Mouse (Mus musculus) heart, adult 2 months (tissue): ENCODE measurements around the gene Ccna2. TPM values are rescaled to one million over a fixed set of nuclear protein-coding genes. Genes with fewer than 3 reads are reported as not detected.

Source experiments
- DNase-seq, 2 experiments: peaks; one replicate each; pipeline ENCODE4 v3.0.0; 2021
- H3K27ac ChIP-seq: fragments of 200-600 bp; 2 replicates; pipeline ENCODE4 v1.8.1; 2022
- H3K27me3 ChIP-seq: fragments of 200-500 bp; 2 replicates; pipeline ENCODE4 v1.6.1; 2012; ENCODE audit warnings: mild to moderate bottlenecking, low read length, inconsistent platforms, mixed read lengths; ENCODE audit not compliant: control insufficient read depth, insufficient read depth
- H3K36me3 ChIP-seq: fragments of 200-500 bp; 2 replicates; pipeline ENCODE4 v1.6.1; 2012; ENCODE audit warnings: low read length, inconsistent platforms; ENCODE audit not compliant: control insufficient read depth, insufficient read depth
- H3K4me1 ChIP-seq: fragments of 200-500 bp; 2 replicates; pipeline ENCODE4 v1.6.1; 2011; ENCODE audit warnings: low read length; ENCODE audit not compliant: control insufficient read depth, insufficient read depth
- H3K4me3 ChIP-seq: fragments of 200-600 bp; 2 replicates; pipeline ENCODE4 v1.8.1; 2022
- H3K79me2 ChIP-seq: fragments of 200-500 bp; replicated peaks from 2 replicates; pipeline ENCODE4 v1.6.1; 2012; ENCODE audit warnings: mild to moderate bottlenecking, inconsistent platforms, low read length, moderate library complexity, mixed read lengths; ENCODE audit not compliant: control insufficient read depth, insufficient read depth
- H3K9ac ChIP-seq: fragments of 200-500 bp; 2 replicates; pipeline ENCODE4 v1.6.1; 2012; ENCODE audit warnings: low read depth, mild to moderate bottlenecking, control low read depth, inconsistent platforms, low read length, mixed read lengths
- CTCF ChIP-seq: fragments of 200-600 bp; IDR thresholded peaks from 2 replicates; pipeline ENCODE4 v1.8.1; 2022; ENCODE audit warnings: antibody characterized with exemption, mild to moderate bottlenecking, moderate library complexity
- EP300 ChIP-seq: fragments of 200-500 bp; IDR thresholded peaks from 2 replicates; pipeline ENCODE4 v1.6.1; 2011; ENCODE audit warnings: low read depth, low read length, control low read depth; ENCODE audit not compliant: insufficient read depth
- POLR2A ChIP-seq: fragments of 200-500 bp; IDR thresholded peaks from 2 replicates; pipeline ENCODE4 v1.6.1; 2011; ENCODE audit warnings: mild to moderate bottlenecking, low read depth, low read length, control low read depth; ENCODE audit not compliant: insufficient read depth
- WGBS: fragments of 180-500 bp; shearing (Covaris S2); methylation state at CpG from one replicate; pipeline ENCODE4 v1.1.7; 2018; 5-methylcytosine and 5-hydroxymethylcytosine counted together
- intact Hi-C: fragments of 180-260 bp; cut with DNase I; formaldehyde crosslinking; loops from one replicate; pipeline ENCODE4 v1.15.1; 2025
- long read RNA-seq: library from polyadenylated mRNA; stranded (forward); transcript quantifications from one replicate; pipeline ENCODE4 v2.0.0, GENCODE M21; 2021
- polyA plus RNA-seq: library from polyadenylated mRNA; depleted of rRNA; stranded (reverse); fragments of >200 nt; gene quantifications from 2 replicates; pipeline ENCODE4 v1.2.3, GENCODE M21; 2012; rRNA removed
- total RNA-seq, 2 experiments: library from RNA; stranded (reverse); gene quantifications; 2 replicates each; pipeline ENCODE4 v1.2.3; 2021

Gene Ccna2
- under 1 TPM; 0.63 to 0.66 TPM for total RNA-seq
- 0.74 and 1.1 TPM in 2 replicates for polyA plus RNA-seq
- long read RNA-seq, result 0 reads

DNA sequence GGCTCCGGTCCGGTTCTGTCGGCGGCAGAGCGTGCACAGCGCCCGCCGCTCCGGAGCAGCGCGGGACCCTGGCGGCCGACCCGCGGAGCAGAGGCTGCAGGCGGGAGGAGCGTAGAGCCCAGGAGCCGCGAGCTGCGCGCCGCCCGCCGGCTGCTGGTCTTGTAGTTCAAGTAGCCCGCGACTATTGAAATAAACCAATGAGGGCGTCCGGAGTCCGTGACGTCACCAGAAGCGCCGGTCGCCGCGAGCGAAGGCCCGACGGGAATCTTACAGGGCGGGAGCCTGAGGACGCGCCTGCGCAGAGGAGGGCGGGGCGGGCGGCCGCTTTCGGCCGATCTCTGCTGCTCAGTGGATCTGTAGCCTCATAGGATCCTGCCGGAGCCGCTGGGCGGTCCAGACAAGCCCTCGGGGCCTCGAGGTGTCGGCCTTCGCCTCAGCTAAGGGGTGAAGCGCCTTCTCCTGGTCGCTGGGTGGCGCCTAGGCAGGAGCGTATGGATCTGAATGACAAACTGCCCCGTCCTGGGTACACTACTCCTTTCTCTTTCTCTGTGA is at the start of gene Ccna2:
Gene Ccna2 (minus strand): TSS at position 324 of the 552 bp plus-strand sequence.
- WGBS, result under 1% methylated on average over 60 of the region's 60 CpGs

DNA sequence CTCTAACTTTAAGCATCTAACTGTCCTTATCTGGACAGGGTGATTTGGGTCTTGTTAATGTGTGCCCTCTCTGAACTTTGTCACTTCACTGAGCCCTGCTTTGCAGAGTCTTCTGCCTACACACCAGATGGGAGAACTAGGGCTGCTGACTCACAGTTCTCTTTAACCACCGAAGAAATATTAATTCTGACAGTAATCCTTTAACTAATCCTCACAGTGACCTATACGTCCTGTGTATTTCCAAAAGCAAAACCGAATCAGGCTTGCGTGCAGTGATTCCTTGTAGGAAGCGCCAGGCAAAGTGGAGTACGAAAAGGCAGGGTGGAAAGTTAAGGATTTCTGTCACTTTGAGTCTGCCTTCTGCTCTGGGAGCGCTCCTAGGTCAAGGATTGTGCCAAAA is 46.2 kb upstream of the Ccna2 start:
- WGBS, result 82% methylated on average over 7 of the region's 7 CpGs
- DNase-seq, result no peak
- no peaks in the 10 kb centered on the region for H3K27me3 ChIP-seq
- H3K27ac ChIP-seq, result no peak overlapping the region
- peaks cover 3% of the 10 kb centered on the region for H3K4me1 ChIP-seq
- TF ChIP-seq EP300, result no peak
- no peak for TF ChIP-seq CTCF
- no peak for TF ChIP-seq POLR2A
- no peaks in the 10 kb centered on the region for H3K36me3 ChIP-seq
- intact Hi-C loops, result no loop called here
- H3K79me2 ChIP-seq, result no peaks in the 10 kb centered on the region
- H3K9ac ChIP-seq, result no peak overlapping the region
- H3K4me3 ChIP-seq, result no peak overlapping the region

More for the DNA sequence above, at the start of gene Ccna2:
- intact Hi-C loops, result loop anchor here (1.0 to 10.0 kb wide), 3 partner anchors 20 to 507 kb away; partner anchors contain the start of genes 1810062G17Rik, Acad9, Anxa5 and Exosc9
- TF ChIP-seq EP300, result no peak; the same call in 1 of the 2 replicates
- TF ChIP-seq CTCF, result peak; percentile 82
- peak; percentile 78 for TF ChIP-seq POLR2A
- Histone ChIP-seq H3K4me1 (no peaks in the 10 kb centered on the region), H3K27me3 (no peaks in the 10 kb centered on the region), H3K27ac (peak within 1 kb of the TSS; percentile 72), H3K36me3 (no peaks in the 10 kb centered on the region), H3K4me3 (peak within 1 kb of the TSS; percentile 60), H3K79me2 (peaks cover 2% of the 10 kb centered on the region; the same call in 1 of the 2 replicates), H3K9ac (peak within 1 kb of the TSS; percentile 50)
- DNase-seq, result peak; percentile 97 to 99

DNA sequence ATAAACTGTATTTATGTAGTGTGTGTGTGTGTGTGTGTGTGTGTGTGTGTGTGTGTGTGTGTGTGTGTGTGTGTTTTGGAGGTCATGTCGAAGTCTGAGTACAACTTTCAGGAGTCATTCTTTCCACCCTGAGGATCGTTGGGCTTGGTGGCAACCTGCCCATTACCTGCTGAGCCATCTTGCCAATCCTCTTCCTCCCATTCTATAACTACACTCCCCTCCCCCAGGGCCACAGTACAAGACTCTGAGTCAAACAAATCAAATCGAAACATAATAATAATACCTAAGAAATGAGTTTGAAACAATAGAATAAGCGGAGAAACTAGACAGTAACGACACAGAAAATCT is 41.9 kb upstream of the Ccna2 start:
- no peak for TF ChIP-seq POLR2A
- TF ChIP-seq CTCF, result no peak
- no peak for TF ChIP-seq EP300
- Histone ChIP-seq H3K27ac (no peak overlapping the region), H3K4me3 (no peak overlapping the region), H3K4me1 (peaks cover 3% of the 10 kb centered on the region), H3K9ac (no peak overlapping the region), H3K27me3 (no peaks in the 10 kb centered on the region), H3K36me3 (no peaks in the 10 kb centered on the region), H3K79me2 (no peaks in the 10 kb centered on the region)
- no peak for DNase-seq
- intact Hi-C loops, result no loop called here
- 52% methylated on average over 5 of the region's 5 CpGs for WGBS

GRCm38 (mm10) chr3:36613202-36613907 is 41.4 kb upstream of the Ccna2 start, which contains the start of gene Bbs7:
Bbs7 (minus strand) TSS chr3:36613477.
- Histone ChIP-seq H3K36me3 (no peaks in the 10 kb centered on the region), H3K4me1 (peaks cover 3% of the 10 kb centered on the region), H3K27ac (peak within 1 kb of the TSS; percentile 62), H3K79me2 (no peaks in the 10 kb centered on the region), H3K27me3 (no peaks in the 10 kb centered on the region), H3K9ac (peak within 1 kb of the TSS; percentile 79), H3K4me3 (peak within 1 kb of the TSS; percentile 66)
- no peak for TF ChIP-seq CTCF
- TF ChIP-seq POLR2A, result peak; percentile 60; the same call in 1 of the 2 replicates
- WGBS, result 4% methylated on average over 37 of the region's 38 CpGs
- DNase-seq, result peak; percentile 90 to 93
- intact Hi-C loops, result no loop called here

DNA sequence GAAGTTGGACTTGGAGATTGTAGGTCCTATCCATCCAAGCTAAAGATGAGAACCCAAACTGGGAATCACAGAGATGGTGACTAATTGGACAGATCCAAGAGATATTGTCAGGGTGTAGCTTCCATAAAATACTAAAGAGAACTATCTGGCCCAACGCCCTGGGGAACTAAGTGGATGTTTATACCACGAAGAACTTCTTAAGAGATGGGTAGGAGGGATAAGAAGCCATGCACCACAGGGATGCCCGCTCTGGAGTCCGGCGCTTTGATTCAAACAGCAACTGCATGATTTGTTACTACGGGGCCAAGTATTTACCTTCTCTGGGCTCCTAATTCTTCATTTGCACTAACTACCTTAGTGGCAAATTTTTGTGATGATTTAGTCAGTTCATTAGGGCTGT is 40.7 kb upstream of the Ccna2 start:
- H3K4me3 ChIP-seq, result peak overlapping the region; percentile 66
- H3K79me2 ChIP-seq, result no peaks in the 10 kb centered on the region
- H3K4me1 ChIP-seq, result peaks cover 3% of the 10 kb centered on the region
- peak overlapping the region; percentile 62 for H3K27ac ChIP-seq
- no peak for TF ChIP-seq POLR2A
- TF ChIP-seq EP300, result no peak
- TF ChIP-seq CTCF, result no peak
- intact Hi-C loops, result no loop called here
- WGBS, result 9% methylated on average over 6 of the region's 6 CpGs
- no peaks in the 10 kb centered on the region for H3K36me3 ChIP-seq
- no peaks in the 10 kb centered on the region for H3K27me3 ChIP-seq
- H3K9ac ChIP-seq, result peak overlapping the region; percentile 79
- no peak for DNase-seq
